Mouse (Mus musculus) CH12.LX (cell line): ENCODE measurements around the gene Calhm1. TPM values are rescaled to one million over a fixed set of nuclear protein-coding genes. Genes with fewer than 3 reads are reported as not detected.

ENCODE experiments used
- DNase-seq: peaks from one replicate; pipeline ENCODE4 v3.0.0-alpha.2; 2013; ENCODE audit errors: extremely low read depth
- H3K27ac ChIP-seq: 2 replicates; pipeline ENCODE4 v1.5.1; 2012; ENCODE audit warnings: low read depth, mild to moderate bottlenecking, control low read depth, moderate library complexity; ENCODE audit not compliant: insufficient read depth
- H3K27me3 ChIP-seq: replicated peaks from 2 replicates; pipeline ENCODE3; 2012; ENCODE audit warnings: inconsistent platforms
- H3K36me3 ChIP-seq, 2 experiments: replicated peaks in 1 of 2; 2 replicates each; pipeline versions ENCODE3 to v1.6.1; 2012; ENCODE audit warnings: inconsistent platforms in 1 of 2, low read length in 1 of 2, mild to moderate bottlenecking in 1 of 2, mixed read lengths in 1 of 2, moderate library complexity in 1 of 2; ENCODE audit not compliant: control insufficient read depth in 1 of 2, insufficient read depth in 1 of 2
- H3K4me1 ChIP-seq, 2 experiments: 2 replicates each; pipeline ENCODE4 v1.6.1; 2012; ENCODE audit warnings: inconsistent platforms in 1 of 2, moderate library complexity in 1 of 2; ENCODE audit not compliant: insufficient read depth in 2 of 2, control insufficient read depth in 1 of 2
- H3K4me2 ChIP-seq: 2 replicates; pipeline ENCODE4 v1.6.1; 2012; ENCODE audit warnings: low read depth, mild to moderate bottlenecking, control low read depth; ENCODE audit not compliant: poor library complexity, insufficient read depth, severe bottlenecking
- H3K4me3 ChIP-seq, 3 experiments: fragments of 150-350 bp in 1 of 3; sonication (generic) in 1 of 3; replicated peaks in 1 of 3; 2 replicates each; pipeline versions ENCODE3 to v1.5.1; 2011 to 2012; ENCODE audit warnings: low read depth in 2 of 3, low read length in 2 of 3, mild to moderate bottlenecking in 2 of 3, moderate library complexity in 2 of 3, control low read depth in 1 of 3, improper control_type of control experiment in 1 of 3, inconsistent platforms in 1 of 3, mixed read lengths in 1 of 3; ENCODE audit not compliant: poor library complexity in 1 of 3
- H3K79me2 ChIP-seq: replicated peaks from 2 replicates; pipeline ENCODE4 v1.6.1; 2012; ENCODE audit warnings: mild to moderate bottlenecking, moderate library complexity; ENCODE audit not compliant: control insufficient read depth, poor library complexity, insufficient read depth, severe bottlenecking; ENCODE audit errors: extremely low read depth
- H3K9ac ChIP-seq: 2 replicates; pipeline ENCODE4 v1.6.1; 2012; ENCODE audit warnings: low read depth, mild to moderate bottlenecking, control low read depth, moderate library complexity; ENCODE audit not compliant: insufficient read depth
- H3K9me3 ChIP-seq: replicated peaks from 2 replicates; pipeline ENCODE3; 2012; ENCODE audit warnings: low read length, inconsistent platforms, mixed read lengths
- BHLHE40 ChIP-seq: IDR thresholded peaks from 2 replicates; pipeline ENCODE4 v1.6.1; 2011; ENCODE audit warnings: mild to moderate bottlenecking, low read depth, low read length, improper control_type of control experiment
- CHD2 ChIP-seq: IDR thresholded peaks from 2 replicates; pipeline ENCODE4 v1.6.1; 2011; ENCODE audit warnings: low read length, improper control_type of control experiment
- E2F4 ChIP-seq: IDR thresholded peaks from 2 replicates; pipeline ENCODE4 v1.6.1; 2011; ENCODE audit warnings: low read depth, low read length, improper control_type of control experiment; ENCODE audit not compliant: insufficient replicate concordance
- EP300 ChIP-seq: IDR thresholded peaks from 2 replicates; pipeline ENCODE4 v1.6.1; 2011; ENCODE audit warnings: low read length, improper control_type of control experiment
- ETS1 ChIP-seq: conservative IDR thresholded peaks from 2 replicates; pipeline ENCODE4 v1.6.1; 2012; ENCODE audit warnings: low read depth, mild to moderate bottlenecking, inconsistent platforms, low read length, improper control_type of control experiment, moderate library complexity
- GABPA ChIP-seq: IDR thresholded peaks from 2 replicates; pipeline ENCODE4 v1.6.1; 2012; ENCODE audit warnings: low read depth, low read length, improper control_type of control experiment, inconsistent platforms; ENCODE audit not compliant: insufficient replicate concordance
- IRF4 ChIP-seq: IDR thresholded peaks from 2 replicates; pipeline ENCODE4 v1.6.1; 2014; ENCODE audit warnings: low read depth, mild to moderate bottlenecking, inconsistent platforms, low read length, improper control_type of control experiment
- JUN ChIP-seq: IDR thresholded peaks from 2 replicates; pipeline ENCODE4 v1.6.1; 2011; ENCODE audit warnings: low read depth, mild to moderate bottlenecking, low read length, improper control_type of control experiment, moderate library complexity; ENCODE audit not compliant: insufficient read depth
- JUND ChIP-seq: conservative IDR thresholded peaks from 2 replicates; pipeline ENCODE4 v1.6.1; 2011; ENCODE audit warnings: low read depth, low read length, improper control_type of control experiment
- KAT2A ChIP-seq: IDR thresholded peaks from 2 replicates; pipeline ENCODE4 v1.6.1; 2012; ENCODE audit warnings: low read length, improper control_type of control experiment, inconsistent platforms; ENCODE audit not compliant: insufficient replicate concordance
- MAFK ChIP-seq: IDR thresholded peaks from 2 replicates; pipeline ENCODE4 v1.6.1; 2011; ENCODE audit warnings: low read length, improper control_type of control experiment; ENCODE audit not compliant: insufficient replicate concordance
- MAZ ChIP-seq: IDR thresholded peaks from 2 replicates; pipeline ENCODE4 v1.6.1; 2012; ENCODE audit warnings: low read depth, mild to moderate bottlenecking, inconsistent platforms, low read length, improper control_type of control experiment, moderate library complexity
- MYC ChIP-seq: IDR thresholded peaks from 2 replicates; pipeline ENCODE4 v1.6.1; 2011; ENCODE audit warnings: low read depth, mild to moderate bottlenecking, improper control_type of control experiment, low read length
- NELFE ChIP-seq: IDR thresholded peaks from 2 replicates; pipeline ENCODE4 v1.6.1; 2011; ENCODE audit warnings: low read depth, low read length, improper control_type of control experiment
- NRF1 ChIP-seq: IDR thresholded peaks from 2 replicates; pipeline ENCODE4 v1.6.1; 2014; ENCODE audit warnings: low read depth, mild to moderate bottlenecking, inconsistent platforms, low read length, improper control_type of control experiment, moderate library complexity
- PAX5 ChIP-seq: IDR thresholded peaks from 2 replicates; pipeline ENCODE4 v1.6.1; 2012; ENCODE audit warnings: low read length, inconsistent platforms, mixed read lengths
- POLR2A ChIP-seq: IDR thresholded peaks from 2 replicates; pipeline ENCODE4 v1.6.1; 2011; ENCODE audit warnings: low read depth, mild to moderate bottlenecking, improper control_type of control experiment, low read length
- RAD21 ChIP-seq: IDR thresholded peaks from 2 replicates; pipeline ENCODE4 v1.6.1; 2011; ENCODE audit warnings: low read depth, mild to moderate bottlenecking, low read length, improper control_type of control experiment, moderate library complexity
- RCOR1 ChIP-seq: conservative IDR thresholded peaks from 2 replicates; pipeline ENCODE4 v1.6.1; 2012; ENCODE audit warnings: low read depth, mild to moderate bottlenecking, inconsistent platforms, low read length, improper control_type of control experiment
- SIN3A ChIP-seq: IDR thresholded peaks from 2 replicates; pipeline ENCODE4 v1.6.1; 2012; ENCODE audit warnings: low read length, improper control_type of control experiment, inconsistent platforms
- SMC3 ChIP-seq: IDR thresholded peaks from 2 replicates; pipeline ENCODE4 v1.6.1; 2011; ENCODE audit warnings: low read depth, low read length, improper control_type of control experiment
- TCF12 ChIP-seq: IDR thresholded peaks from 2 replicates; pipeline ENCODE4 v1.6.1; 2014; ENCODE audit warnings: low read depth, mild to moderate bottlenecking, inconsistent platforms, low read length, improper control_type of control experiment
- USF1 ChIP-seq: IDR thresholded peaks from 2 replicates; pipeline ENCODE4 v1.6.1; 2014; ENCODE audit warnings: low read depth, mild to moderate bottlenecking, inconsistent platforms, low read length, improper control_type of control experiment
- ZC3H11A ChIP-seq: IDR thresholded peaks from 2 replicates; pipeline ENCODE4 v1.6.1; 2012; ENCODE audit warnings: low read depth, mild to moderate bottlenecking, inconsistent platforms, low read length, improper control_type of control experiment
- ZKSCAN1 ChIP-seq: IDR thresholded peaks from 2 replicates; pipeline ENCODE4 v1.6.1; 2012; ENCODE audit warnings: low read depth, inconsistent platforms, low read length, improper control_type of control experiment, borderline replicate concordance
- ZMIZ1 ChIP-seq: IDR thresholded peaks from 2 replicates; pipeline ENCODE4 v1.6.1; 2012; ENCODE audit warnings: low read depth, mild to moderate bottlenecking, inconsistent platforms, low read length, improper control_type of control experiment
- dilution Hi-C: fragments of 300-500 bp; cut with MboI; formaldehyde crosslinking; loops from 2 replicates; pipeline ENCODE4 v1.14.3; 2020; ENCODE audit warnings: low sequenced_read_pairs; ENCODE audit not compliant: extremely low pct_unique_long_range_greater_than_20kb, extremely low pct_ligation_motif_present
- in situ Hi-C: fragments of 300-500 bp; cut with MboI; formaldehyde crosslinking; loops from 3 replicates; pipeline ENCODE4 v1.14.3; 2019; ENCODE audit warnings: low sequenced_read_pairs, low pct_ligation_motif_present, low pct_unique_long_range_greater_than_20kb, mixed read lengths
- polyA plus RNA-seq: library from polyadenylated mRNA; unstranded; fragments of >175 nt; gene quantifications from 2 replicates; pipeline ENCODE4 v1.2.1, GENCODE M21; 2012; ENCODE audit warnings: low read depth; ENCODE audit not compliant: insufficient read length
- total RNA-seq, 2 experiments: library from RNA; depleted of rRNA; stranded (reverse); fragments of 300-350 nt in 1 of 2; fragments of >200 nt in 1 of 2; gene quantifications; 2 replicates each; pipeline ENCODE4 v1.2.3; 2012 to 2014

Gene Calhm1
- total and polyA plus RNA-seq, 3 experiments, result not detected

- H3K4me2 ChIP-seq, result no peak overlapping the region
- peaks cover 0 to 6% of the 10 kb centered on the region in 2 experiments; a peak in 2 of 4 replicates for H3K4me1 ChIP-seq
- H3K79me2 ChIP-seq, result no peaks in the 10 kb centered on the region
- in situ Hi-C loops (no loop called here), dilution Hi-C loops (no loop called here)
- DNase-seq, result no peak
- no peaks in the 10 kb centered on the region for H3K36me3 ChIP-seq
- peaks cover 50% of the 10 kb centered on the region for H3K27me3 ChIP-seq
- H3K9me3 ChIP-seq, result peaks cover 8% of the 10 kb centered on the region
- no peak overlapping the region for H3K4me3 ChIP-seq
- H3K27ac ChIP-seq, result no peak overlapping the region
- H3K9ac ChIP-seq, result no peak overlapping the region
- TF ChIP-seq MAZ, result no peak
- no peak for TF ChIP-seq BHLHE40
- no peak for TF ChIP-seq CHD2
- no peak for TF ChIP-seq JUND
- TF ChIP-seq ZC3H11A, result no peak
- TF ChIP-seq KAT2A, result no peak
- no peak for TF ChIP-seq MYC
- TF ChIP-seq SIN3A, result no peak
- no peak for TF ChIP-seq RAD21
- no peak for TF ChIP-seq POLR2A
- no peak for TF ChIP-seq ETS1
- no peak for TF ChIP-seq JUN
- TF ChIP-seq ZKSCAN1, result no peak
- no peak for TF ChIP-seq IRF4
- no peak for TF ChIP-seq EP300
- TF ChIP-seq, all 38 proteins: peak for 0
These were observed 44.6 kb upstream of the Calhm1 start for GRCm38 (mm10) chr19:47188515-47189128.

GRCm38 (mm10) chr19:47186514-47187275 is 42.6 kb upstream of the Calhm1 start:
- H3K9ac ChIP-seq, result no peak overlapping the region
- no peaks in the 10 kb centered on the region for H3K79me2 ChIP-seq
- no peak overlapping the region for H3K4me2 ChIP-seq
- H3K27ac ChIP-seq, result no peak overlapping the region
- H3K36me3 ChIP-seq, result no peaks in the 10 kb centered on the region
- in situ Hi-C loops, result no loop called here
- dilution Hi-C loops, result no loop called here
- H3K4me1 ChIP-seq, result peaks cover 0 to 6% of the 10 kb centered on the region in 2 experiments; a peak in 2 of 4 replicates
- peaks cover 58% of the 10 kb centered on the region for H3K27me3 ChIP-seq
- DNase-seq, result no peak
- peaks cover 9% of the 10 kb centered on the region for H3K9me3 ChIP-seq
- TF ChIP-seq POLR2A (no peak), ZMIZ1 (no peak), MAZ (no peak), EP300 (no peak), E2F4 (no peak), PAX5 (no peak), TCF12 (no peak), MAFK (no peak), ZKSCAN1 (no peak), NRF1 (no peak), NELFE (no peak), GABPA (no peak), USF1 (no peak), RCOR1 (no peak), SMC3 (no peak)
- TF ChIP-seq, all 38 proteins: peak for 0
- H3K4me3 ChIP-seq, result no peak overlapping the region
